17 mouse cellular contexts compared by ENCODE assay signal in genomic region chrX:145371839-145372238, GRCm38 (mm10). TPM values are rescaled to one million over a fixed set of nuclear protein-coding genes. Genes with fewer than 3 reads are reported as not detected.
"Had no signal": no experiment of that assay in that cellular context is flagged by ENCODE, and none has a peak within 500 bp of the region (broad histone marks: within the 10 kb centered on the region; RNA-seq: fewer than 3 reads in every experiment).

No protein-coding gene starts in this region.

- H3K27me3 ChIP-seq: midbrain, embryonic 15.5 days; neural tube, embryonic 12.5 days; stomach, embryonic 15.5 days had no signal

- H3K4me3 ChIP-seq: layer of hippocampus, adult 2 months; limb, embryonic 13.5 days; midbrain, embryonic 15.5 days; neural tube, embryonic 12.5 days; stomach, embryonic 15.5 days had no signal

- H3K9me3 ChIP-seq: limb, embryonic 13.5 days; midbrain, embryonic 15.5 days; neural tube, embryonic 12.5 days; stomach, embryonic 15.5 days had no signal

- ATAC-seq: inflammation-experienced regulatory T-cells, adult 6 months; intestine, postnatal 0 days; midbrain, embryonic 15.5 days had no signal

- H3K9ac ChIP-seq: limb, embryonic 13.5 days; midbrain, embryonic 15.5 days; neural tube, embryonic 12.5 days; stomach, embryonic 15.5 days had no signal

- H3K4me2 ChIP-seq: limb, embryonic 13.5 days; midbrain, embryonic 11.5 days; midbrain, embryonic 15.5 days; neural tube, embryonic 12.5 days; stomach, embryonic 15.5 days had no signal

- H3K36me3 ChIP-seq: limb, embryonic 13.5 days; midbrain, embryonic 15.5 days; neural tube, embryonic 12.5 days; stomach, embryonic 15.5 days had no signal

- H3K27ac ChIP-seq: layer of hippocampus, adult 2 months; limb, embryonic 13.5 days; midbrain, embryonic 15.5 days; neural tube, embryonic 12.5 days; stomach, embryonic 15.5 days had no signal

- DNase-seq: kidney, adult 8-10 months; kidney, postnatal 36 days; lung, adult 18-20 months; lung, postnatal 36 days; thymus, adult 2 months; thymus, postnatal 25 days had no signal

- H3K4me1 ChIP-seq: limb, embryonic 13.5 days; midbrain, embryonic 15.5 days; neural tube, embryonic 12.5 days; stomach, embryonic 15.5 days had no signal

RNA-seq across cellular contexts. Expression of gene Lhfpl1, which starts 22.9 kb away (rescaled TPM):
- total RNA-seq: megakaryocyte, adult 5-6 weeks; monocyte, adult 5-6 weeks had no signal
- polyA plus RNA-seq: midbrain, embryonic 11.5 days; testis, adult 2 months had no signal
